Mouse (Mus musculus) right cerebral cortex, postnatal 10 days (tissue): ENCODE results near the gene Clec4a3.
A peak's percentile ranks its signal among the peaks of the same experiment; 100 is the strongest.
"Not testable (repeated sequence)": the region's sequence is repeated elsewhere in the genome, so short reads cannot be mapped to it uniquely, and the experiment has no call there.

Experiments
- DNase-seq, 2 experiments: peaks; one replicate each; pipeline ENCODE4 v3.0.0; 2021; ENCODE audit warnings: low spot score in 2 of 2

The Clec4a3 gene

GRCm38 (mm10) chr6:122952401-122952800 is at the start of gene Clec4a3:
TSS of gene Clec4a3 (plus strand) at chr6:122952515.
- DNase-seq, result peak in 1 of 2 experiments; percentile 26

DNA sequence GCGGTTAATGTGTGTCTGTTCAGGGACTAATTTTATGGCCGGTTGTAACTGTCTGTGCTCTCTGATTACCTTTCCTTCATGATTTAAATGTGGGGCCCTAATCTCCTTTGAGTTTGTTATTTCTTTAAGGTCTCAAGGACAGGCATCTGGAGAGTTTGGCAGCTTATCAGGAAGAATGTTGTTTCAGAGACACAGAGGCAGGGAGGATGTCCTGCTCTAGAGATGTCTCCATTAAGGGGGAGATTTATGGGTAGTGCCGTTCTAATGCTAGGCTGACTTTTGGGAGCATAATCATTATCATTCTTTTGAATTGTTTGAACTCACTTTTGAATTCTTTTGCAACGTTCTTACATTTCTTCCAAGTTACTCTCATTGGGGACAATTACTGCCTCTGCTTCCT is 32.4 kb upstream of the Clec4a3 start:
- no peak for DNase-seq

GRCm38 (mm10) chr6:122921451-122921850 is 30.9 kb upstream of the Clec4a3 start, which contains the start of gene Clec4a1:
TSS of gene Clec4a1 (plus strand) at chr6:122921848.
- no peak for DNase-seq

- DNase-seq, result no peak
Measured at GRCm38 (mm10) chr6:122934845-122935244, 17.5 kb upstream of the Clec4a3 start.

- DNase-seq, result no peak
Measured at GRCm38 (mm10) chr6:122939618-122940017, 12.7 kb upstream of the Clec4a3 start.

GRCm38 (mm10) chr6:122946760-122947159 is 5.6 kb upstream of the Clec4a3 start:
- DNase-seq, result no peak

GRCm38 (mm10) chr6:122964562-122964961 is 12.2 kb downstream of the Clec4a3 start:
- no peak for DNase-seq

- DNase-seq, result no peak
Measured at GRCm38 (mm10) chr6:122969048-122969447, 16.7 kb downstream of the Clec4a3 start.

- no peak for DNase-seq
Measured at GRCm38 (mm10) chr6:122989876-122990437, 37.6 kb downstream of the Clec4a3 start, which contains the start of gene Clec4a4. TSS of gene Clec4a4 (plus strand) at chr6:122990367.

DNA sequence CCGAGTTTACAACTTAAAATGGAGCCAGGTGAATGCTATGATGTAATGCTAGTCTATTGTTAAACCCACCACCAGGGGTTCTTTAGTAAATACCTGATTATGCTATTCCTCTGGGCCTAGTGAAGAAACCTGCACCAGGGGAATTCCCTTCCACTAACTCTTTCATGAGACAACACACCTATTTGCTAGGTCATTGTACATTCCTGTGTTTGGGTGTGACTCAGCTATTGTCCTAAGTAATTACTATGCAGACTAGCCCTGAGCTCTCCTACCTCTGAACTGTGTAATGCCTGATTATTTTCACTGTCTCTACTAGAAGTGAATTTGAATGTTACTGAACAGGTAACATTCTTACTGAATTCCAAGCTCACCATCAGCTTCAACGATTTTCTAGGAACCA is 52.4 kb downstream of the Clec4a3 start:
- DNase-seq, result not testable (repeated sequence)

GRCm38 (mm10) chr6:123005591-123005990 is 53.3 kb downstream of the Clec4a3 start:
- DNase-seq, result peak in 1 of 2 experiments; percentile 23
